ENCODE assay signal across 8 mouse cellular contexts in genomic region chr14:61684473-61685230, GRCm38 (mm10).
A peak's percentile ranks its signal among the peaks of the same experiment; 100 is the strongest.
DNase-seq lines count a peak whose midpoint lies in the region; ATAC-seq and TF ChIP-seq lines count a peak whose summit lies in the region.

No protein-coding gene starts in this region.

- peak overlapping the region; percentile 86 for H3K4me3 ChIP-seq in kidney, embryonic 15.5 days (replicated peaks)
- peak overlapping the region; percentile 92 for H3K4me3 ChIP-seq in bone marrow macrophage, adult 2 months (ENCODE audit: insufficient read depth, low read length)
- H3K4me3 ChIP-seq in hindbrain, embryonic 10.5 days: peak overlapping the region; percentile 78
- H3K4me3 ChIP-seq in midbrain, embryonic 10.5 days: peak overlapping the region; percentile 88

- H3K9me3 ChIP-seq in kidney, embryonic 15.5 days (replicated peaks): no peaks in the 10 kb centered on the region
- no peaks in the 10 kb centered on the region for H3K9me3 ChIP-seq in hindbrain, embryonic 10.5 days
- no peaks in the 10 kb centered on the region for H3K9me3 ChIP-seq in midbrain, embryonic 10.5 days (replicated peaks)

- H3K27ac ChIP-seq in kidney, embryonic 15.5 days: no peak overlapping the region
- H3K27ac ChIP-seq in bone marrow macrophage, adult 2 months (ENCODE audit: insufficient read depth, low read depth, low read length): peak overlapping the region; percentile 99
- 0 out of 2 replicates have a peak overlapping the region, but pooled peaks have one; percentile 40 for H3K27ac ChIP-seq in hindbrain, embryonic 10.5 days
- H3K27ac ChIP-seq in midbrain, embryonic 10.5 days (replicated peaks): no peak overlapping the region

- 0 out of 2 replicates have a peak overlapping the region, but pooled peaks have one; percentile 9 for H3K9ac ChIP-seq in kidney, embryonic 15.5 days

- WGBS in kidney, embryonic 15.5 days: 14% methylated on average over 26 of the region's 26 CpGs
- WGBS in hindbrain, embryonic 10.5 days: 2% methylated on average over 26 of the region's 26 CpGs
- WGBS in midbrain, embryonic 10.5 days: 2% methylated on average over 26 of the region's 26 CpGs

- no peaks in the 10 kb centered on the region for H3K36me3 ChIP-seq in kidney, embryonic 15.5 days
- H3K36me3 ChIP-seq in hindbrain, embryonic 10.5 days: no peaks in the 10 kb centered on the region
- H3K36me3 ChIP-seq in midbrain, embryonic 10.5 days: no peaks in the 10 kb centered on the region

- TF ChIP-seq POLR2A in bone marrow macrophage, adult 2 months (IDR thresholded peaks at IDR 0.05; ENCODE audit: borderline replicate concordance, low read depth, low read length): no peak

- no peak for DNase-seq in kidney, postnatal 10 days
- DNase-seq in hindbrain, embryonic 10.5 days (ENCODE audit: low spot score): peak; percentile 39
- DNase-seq in midbrain, embryonic 10.5 days (ENCODE audit: low spot score): peak; percentile 52
- peak; percentile 65 for DNase-seq in thymus, postnatal 14 days
- no peak for DNase-seq in gastrocnemius, postnatal 4 days (ENCODE audit: low spot score in 2 of 2)

- peaks cover 56% of the 10 kb centered on the region for H3K27me3 ChIP-seq in kidney, embryonic 15.5 days
- H3K27me3 ChIP-seq in hindbrain, embryonic 10.5 days (ENCODE audit: insufficient read depth, poor library complexity, severe bottlenecking): peaks cover 74% of the 10 kb centered on the region
- peaks cover 76% of the 10 kb centered on the region for H3K27me3 ChIP-seq in midbrain, embryonic 10.5 days (ENCODE audit: low read depth, poor library complexity, severe bottlenecking)

- peak overlapping the region; percentile 96 for H3K4me2 ChIP-seq in kidney, embryonic 15.5 days

- H3K4me1 ChIP-seq in kidney, embryonic 15.5 days: peaks cover 61% of the 10 kb centered on the region
- peaks cover 14% of the 10 kb centered on the region for H3K4me1 ChIP-seq in bone marrow macrophage, adult 2 months (ENCODE audit: control insufficient read depth, insufficient read depth, low read length)
- peaks cover 74% of the 10 kb centered on the region for H3K4me1 ChIP-seq in hindbrain, embryonic 10.5 days (replicated peaks)
- H3K4me1 ChIP-seq in midbrain, embryonic 10.5 days: peaks cover 72% of the 10 kb centered on the region

- no peak for ATAC-seq in kidney, embryonic 15.5 days (replicated peaks; ENCODE audit: low FRiP score)
- ATAC-seq in megakaryocyte-erythroid progenitor cell, adult 5-6 weeks (replicated peaks; ENCODE audit: low FRiP score, low TSS enrichment, poor library complexity, severe bottlenecking): no peak

- TF ChIP-seq CTCF in bone marrow macrophage, adult 2 months (IDR thresholded peaks at IDR 0.05; ENCODE audit: low read depth, low read length): no peak

Comparison
In these comparisons a context has a peak if more than half of its experiments do, and no peak if none do; other contexts are left out.
1. H3K27ac ChIP-seq: peak in bone marrow macrophage, adult 2 months (single experiment) and hindbrain, embryonic 10.5 days (single experiment); none in kidney, embryonic 15.5 days (single experiment) and midbrain, embryonic 10.5 days (single experiment).
2. DNase-seq: peak in hindbrain, embryonic 10.5 days (single experiment), midbrain, embryonic 10.5 days (single experiment) and thymus, postnatal 14 days (single experiment); none in kidney, postnatal 10 days (single experiment) and gastrocnemius, postnatal 4 days (0 of 2).
3. Peak in every context shown above with its lines, with median percentiles within 50 percentile points of each other: H3K4me3 ChIP-seq.